Mouse (Mus musculus): ENCODE measurements around the gene Glis2. TPM values are rescaled to one million over a fixed set of nuclear protein-coding genes. Genes with fewer than 3 reads are reported as not detected.
A peak's percentile ranks its signal among the peaks of the same experiment; 100 is the strongest.

The Glis2 gene
- polyA plus RNA-seq, 1 experiment from 2014 or later, result 29.2 TPM

GRCm38 (mm10) chr16:4611193-4611592, 16.7 kb downstream of the Glis2 start:
- no peak for DNase-seq
- H3K9ac ChIP-seq, result no peak overlapping the region
- H3K4me2 ChIP-seq, result no peak overlapping the region
- peaks cover 9% of the 10 kb centered on the region for H3K4me1 ChIP-seq (ENCODE audit: insufficient read depth)
- no peak overlapping the region for H3K27ac ChIP-seq (ENCODE audit: low read depth)
- H3K4me3 ChIP-seq (ENCODE audit: low read depth, low read length), result no peak overlapping the region
- TF ChIP-seq CTCF (IDR thresholded peaks at IDR 0.05; ENCODE audit: low read depth), result no peak
- H3K27me3 ChIP-seq (ENCODE audit: insufficient read depth, low read length), result no peaks in the 10 kb centered on the region
- 86% methylated on average over 5 of the region's 5 CpGs for whole genome bisulfite sequencing
- no peaks in the 10 kb centered on the region for H3K9me3 ChIP-seq (ENCODE audit: low read depth, low read length)
- H3K36me3 ChIP-seq (ENCODE audit: insufficient read depth), result peaks cover 72% of the 10 kb centered on the region
- ATAC-seq (ENCODE audit: insufficient read depth), result no peak

GRCm38 (mm10) chr16:4611676-4612075, 17.2 kb downstream of the Glis2 start:
- peaks cover 76% of the 10 kb centered on the region for H3K36me3 ChIP-seq (ENCODE audit: insufficient read depth)
- no peak for ATAC-seq (ENCODE audit: insufficient read depth)
- no peak overlapping the region for H3K4me2 ChIP-seq
- peaks cover 5% of the 10 kb centered on the region for H3K4me1 ChIP-seq (ENCODE audit: insufficient read depth)
- H3K27ac ChIP-seq (ENCODE audit: low read depth), result no peak overlapping the region
- no peaks in the 10 kb centered on the region for H3K27me3 ChIP-seq (ENCODE audit: insufficient read depth, low read length)
- peak; percentile 37 for TF ChIP-seq CTCF (IDR thresholded peaks at IDR 0.05; ENCODE audit: low read depth)
- no peaks in the 10 kb centered on the region for H3K9me3 ChIP-seq (ENCODE audit: low read depth, low read length)
- 91% methylated on average over 7 of the region's 7 CpGs for WGBS
- H3K9ac ChIP-seq, result no peak overlapping the region
- DNase-seq, result no peak
- no peak overlapping the region for H3K4me3 ChIP-seq (ENCODE audit: low read depth, low read length)

GRCm38 (mm10) chr16:4613736-4614135, 19.2 kb downstream of the Glis2 start:
- peaks cover 92% of the 10 kb centered on the region for H3K36me3 ChIP-seq (ENCODE audit: insufficient read depth)
- WGBS, result 94% methylated on average over 9 of the region's 9 CpGs
- ATAC-seq (ENCODE audit: insufficient read depth), result peak; percentile 47; the same call in 1 of the 2 replicates
- no peaks in the 10 kb centered on the region for H3K4me1 ChIP-seq (ENCODE audit: insufficient read depth)
- H3K9ac ChIP-seq, result no peak overlapping the region
- no peak overlapping the region for H3K4me2 ChIP-seq
- H3K4me3 ChIP-seq (ENCODE audit: low read depth, low read length), result no peak overlapping the region
- TF ChIP-seq CTCF (IDR thresholded peaks at IDR 0.05; ENCODE audit: low read depth), result no peak
- DNase-seq, result no peak
- no peaks in the 10 kb centered on the region for H3K27me3 ChIP-seq (ENCODE audit: insufficient read depth, low read length)
- no peaks in the 10 kb centered on the region for H3K9me3 ChIP-seq (ENCODE audit: low read depth, low read length)
- H3K27ac ChIP-seq (ENCODE audit: low read depth), result no peak overlapping the region

- H3K9me3 ChIP-seq (ENCODE audit: low read depth, low read length), result no peaks in the 10 kb centered on the region
- peaks cover 88% of the 10 kb centered on the region for H3K36me3 ChIP-seq (ENCODE audit: insufficient read depth)
- no peak overlapping the region for H3K4me2 ChIP-seq
- DNase-seq (no peak), ATAC-seq (ENCODE audit: insufficient read depth) (no peak)
- WGBS, result 93% methylated on average over 3 of the region's 3 CpGs
- no peak for TF ChIP-seq CTCF (IDR thresholded peaks at IDR 0.05; ENCODE audit: low read depth)
- H3K27ac ChIP-seq (ENCODE audit: low read depth), result no peak overlapping the region
- H3K4me1 ChIP-seq (ENCODE audit: insufficient read depth), result no peaks in the 10 kb centered on the region
- no peak overlapping the region for H3K4me3 ChIP-seq (ENCODE audit: low read depth, low read length)
- no peak overlapping the region for H3K9ac ChIP-seq
- no peaks in the 10 kb centered on the region for H3K27me3 ChIP-seq (ENCODE audit: insufficient read depth, low read length)
These were observed 20.1 kb downstream of the Glis2 start for GRCm38 (mm10) chr16:4614639-4615038.

- Histone ChIP-seq H3K4me3 (ENCODE audit: low read depth, low read length) (no peak overlapping the region), H3K4me1 (ENCODE audit: insufficient read depth) (no peaks in the 10 kb centered on the region), H3K4me2 (no peak overlapping the region), H3K27me3 (ENCODE audit: insufficient read depth, low read length) (no peaks in the 10 kb centered on the region), H3K9me3 (ENCODE audit: low read depth, low read length) (no peaks in the 10 kb centered on the region), H3K9ac (no peak overlapping the region), H3K36me3 (ENCODE audit: insufficient read depth) (peaks cover 85% of the 10 kb centered on the region), H3K27ac (ENCODE audit: low read depth) (no peak overlapping the region)
- TF ChIP-seq CTCF (IDR thresholded peaks at IDR 0.05; ENCODE audit: low read depth), result no peak
- ATAC-seq (ENCODE audit: insufficient read depth) (no peak), DNase-seq (no peak)
- WGBS, result 82% methylated on average over 1 of the region's 1 CpGs
These were observed 20.8 kb downstream of the Glis2 start for GRCm38 (mm10) chr16:4615297-4615696.

- H3K4me3 ChIP-seq (ENCODE audit: low read depth, low read length), result no peak overlapping the region
- DNase-seq, result no peak
- no peaks in the 10 kb centered on the region for H3K9me3 ChIP-seq (ENCODE audit: low read depth, low read length)
- H3K4me2 ChIP-seq, result no peak overlapping the region
- peaks cover 74% of the 10 kb centered on the region for H3K36me3 ChIP-seq (ENCODE audit: insufficient read depth)
- no peak for ATAC-seq (ENCODE audit: insufficient read depth)
- H3K9ac ChIP-seq, result no peak overlapping the region
- H3K4me1 ChIP-seq (ENCODE audit: insufficient read depth), result no peaks in the 10 kb centered on the region
- WGBS, result 68% methylated on average over 4 of the region's 4 CpGs
- no peak for TF ChIP-seq CTCF (IDR thresholded peaks at IDR 0.05; ENCODE audit: low read depth)
- no peaks in the 10 kb centered on the region for H3K27me3 ChIP-seq (ENCODE audit: insufficient read depth, low read length)
- H3K27ac ChIP-seq (ENCODE audit: low read depth), result no peak overlapping the region
These were observed 22.3 kb downstream of the Glis2 start for GRCm38 (mm10) chr16:4616829-4617228.

GRCm38 (mm10) chr16:4624074-4624473, 29.6 kb downstream of the Glis2 start:
- WGBS, result 14% methylated on average over 9 of the region's 9 CpGs
- DNase-seq (no peak), ATAC-seq (ENCODE audit: insufficient read depth) (no peak)
- Histone ChIP-seq H3K36me3 (ENCODE audit: insufficient read depth) (0 out of 2 replicates have a peak, but pooled peaks cover 8% of the 10 kb centered on the region), H3K4me3 (ENCODE audit: low read depth, low read length) (peak overlapping the region; percentile 77), H3K27me3 (ENCODE audit: insufficient read depth, low read length) (no peaks in the 10 kb centered on the region), H3K4me1 (ENCODE audit: insufficient read depth) (peaks cover 14% of the 10 kb centered on the region; the same call in 1 of the 2 replicates), H3K27ac (ENCODE audit: low read depth) (peak overlapping the region; percentile 81), H3K9ac (peak overlapping the region; percentile 85), H3K9me3 (ENCODE audit: low read depth, low read length) (no peaks in the 10 kb centered on the region), H3K4me2 (peak overlapping the region; percentile 80)
- no peak for TF ChIP-seq CTCF (IDR thresholded peaks at IDR 0.05; ENCODE audit: low read depth)

Data from lung, embryonic 14.5 days (tissue).